Mouse (Mus musculus): ENCODE data around the gene Ska2.

Gene Ska2

DNA sequence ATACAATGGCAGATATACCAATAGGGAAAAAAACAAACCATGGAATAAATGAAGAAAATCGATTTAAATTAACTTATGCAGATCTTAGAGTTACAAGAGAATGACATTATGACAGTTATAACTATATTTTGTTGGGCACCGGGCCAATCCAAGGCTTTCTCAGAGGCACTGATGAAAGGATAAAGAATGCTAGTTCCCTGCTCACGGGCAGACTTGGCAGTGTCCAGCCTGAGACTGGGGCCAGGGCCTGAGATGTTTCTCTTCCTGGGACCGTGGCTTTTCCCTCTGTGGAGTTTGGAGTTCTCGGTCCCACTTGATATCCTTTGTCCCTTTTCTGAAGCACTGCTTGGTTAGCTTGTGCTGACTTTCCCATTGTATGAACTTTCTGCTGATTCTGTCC lies 64.6 kb downstream of the Ska2 start:
- DNase-seq (ENCODE audit: low spot score) = no peak

All from T-cell, adult 2 months (primary cell).